Mouse (Mus musculus): ENCODE data around the gene Cx3cr1.

- no peak for TF ChIP-seq REST (IDR thresholded peaks at IDR 0.05; ENCODE audit: insufficient read depth, insufficient read length)
- no peak for TF ChIP-seq E2F4 (IDR thresholded peaks at IDR 0.05; ENCODE audit: insufficient read depth)
- no peak for TF ChIP-seq POLR2A (IDR thresholded peaks at IDR 0.05; ENCODE audit: insufficient read length, low read depth)
- peak; percentile 53 for TF ChIP-seq TCF3 (IDR thresholded peaks at IDR 0.05; ENCODE audit: insufficient read length, low read depth)
These were observed 45.5 kb downstream of the Cx3cr1 start for GRCm38 (mm10) chr9:120024171-120024570.
